Mouse (Mus musculus) Patski (cell line): ENCODE measurements at regions not wholly inside any gene's neighbourhood (a gene's known extent, or its start where the extent isn't known, plus 50 kb on each side); places are given as distances from the start of the nearest gene placed in this dataset.

Source experiments
- ATAC-seq: fragments of 100-300 bp; one replicate; pipeline ENCODE4 v1.8.0; 2021
- CTCF ChIA-PET: fragments of 350-600 bp; sonication (Branson Sonifier 250); formaldehyde crosslinking; loops from one replicate; lab custom pipeline; 2022; ENCODE audit warnings: inconsistent platforms; lab: Charles Lee
- POLR2A ChIA-PET: fragments of 350-600 bp; sonication (Branson Sonifier 250); formaldehyde crosslinking; loops from one replicate; lab custom pipeline; 2022; ENCODE audit warnings: antibody characterized with exemption, inconsistent platforms; lab: Charles Lee
- DNase-seq: peaks from one replicate; pipeline ENCODE4 v3.0.0-alpha.2; 2011; ENCODE audit warnings: low read depth, low spot score
- H3K27me3 ChIP-seq: fragments of 371-371 bp; one replicate; pipeline ENCODE4 v1.5.1; 2021
- CTCF ChIP-seq: fragments of 100-300 bp; IDR thresholded peaks from one replicate; pipeline ENCODE4 v1.5.1; 2021
- in situ Hi-C: fragments of 300-500 bp; cut with MboI; formaldehyde crosslinking; loops from 3 replicates; pipeline ENCODE4 v1.11.1; 2018; ENCODE audit warnings: low pct_unique_long_range_greater_than_20kb, mixed read lengths

GRCm38 (mm10) chr14:55301996-55302395, 80.2 kb downstream of the Dhrs2 start:
- no peak for ATAC-seq
- ChIA-PET CTCF (no interaction called here), POLR2A (no interaction called here)
- in situ Hi-C loops: no loop called here
- H3K27me3 ChIP-seq: peaks cover 25% of the 10 kb centered on the region
- TF ChIP-seq CTCF: no peak
- no peak for DNase-seq

- H3K27me3 ChIP-seq: peaks cover 13% of the 10 kb centered on the region
- in situ Hi-C loops: no loop called here
- DNase-seq (no peak), ATAC-seq (no peak)
- POLR2A ChIA-PET: no interaction called here
- TF ChIP-seq CTCF: no peak
- CTCF ChIA-PET: no interaction called here
Measured at GRCm38 (mm10) chr14:55313615-55314014, 91.8 kb downstream of the Dhrs2 start.

GRCm38 (mm10) chr14:55323897-55324296, 102.1 kb downstream of the Dhrs2 start:
- POLR2A ChIA-PET: no interaction called here
- H3K27me3 ChIP-seq: peaks cover 38% of the 10 kb centered on the region
- TF ChIP-seq CTCF: no peak
- DNase-seq (no peak), ATAC-seq (no peak)
- CTCF ChIA-PET: no interaction called here
- in situ Hi-C loops: no loop called here

- ATAC-seq (no peak), DNase-seq (no peak)
- no peak for TF ChIP-seq CTCF
- POLR2A ChIA-PET: no interaction called here
- in situ Hi-C loops: no loop called here
- peaks cover 40% of the 10 kb centered on the region for H3K27me3 ChIP-seq
- CTCF ChIA-PET: no interaction called here
Measured at GRCm38 (mm10) chr14:55324335-55324734, 102.5 kb downstream of the Dhrs2 start.

GRCm38 (mm10) chr14:55333812-55334211, 112.0 kb downstream of the Dhrs2 start:
- no peak for TF ChIP-seq CTCF

GRCm38 (mm10) chr14:55334305-55334704, 112.5 kb downstream of the Dhrs2 start:
- DNase-seq (no peak), ATAC-seq (no peak)
- in situ Hi-C loops: no loop called here
- ChIA-PET POLR2A (no interaction called here), CTCF (no interaction called here)
- no peak for TF ChIP-seq CTCF
- peaks cover 46% of the 10 kb centered on the region for H3K27me3 ChIP-seq

More at GRCm38 (mm10) chr14:55333812-55334211, 112.0 kb downstream of the Dhrs2 start:
- ATAC-seq: no peak
- peaks cover 44% of the 10 kb centered on the region for H3K27me3 ChIP-seq
- in situ Hi-C loops: no loop called here
- CTCF ChIA-PET: no interaction called here
- POLR2A ChIA-PET: no interaction called here
- no peak for DNase-seq

- POLR2A ChIA-PET: no interaction called here
- DNase-seq (no peak), ATAC-seq (no peak)
- CTCF ChIA-PET: no interaction called here
- no peak for TF ChIP-seq CTCF
- peaks cover 38% of the 10 kb centered on the region for H3K27me3 ChIP-seq
- in situ Hi-C loops: no loop called here
Measured at GRCm38 (mm10) chr14:55335586-55335985, 113.8 kb downstream of the Dhrs2 start.

GRCm38 (mm10) chr14:55336451-55337195, 114.8 kb downstream of the Dhrs2 start:
- DNase-seq (no peak), ATAC-seq (no peak)
- H3K27me3 ChIP-seq: peaks cover 30% of the 10 kb centered on the region
- POLR2A ChIA-PET: no interaction called here
- TF ChIP-seq CTCF: no peak
- in situ Hi-C loops: no loop called here
- CTCF ChIA-PET: interaction anchor here (1.2 kb wide), 1 partner anchor 10 kb away, joined by 3 read pairs; no protein-coding TSS in a partner anchor

GRCm38 (mm10) chr14:55338010-55338409, 116.2 kb downstream of the Dhrs2 start:
- in situ Hi-C loops: no loop called here
- CTCF ChIA-PET: interaction anchor here (1.2 kb wide), 1 partner anchor 11 kb away, joined by 3 read pairs; no protein-coding TSS in a partner anchor
- POLR2A ChIA-PET: no interaction called here
- no peak for TF ChIP-seq CTCF
- no peak for ATAC-seq
- peaks cover 22% of the 10 kb centered on the region for H3K27me3 ChIP-seq
- no peak for DNase-seq

GRCm38 (mm10) chr14:55338500-55338899, 116.7 kb downstream of the Dhrs2 start:
- no peak for TF ChIP-seq CTCF
- ChIA-PET POLR2A (no interaction called here), CTCF (no interaction called here)
- H3K27me3 ChIP-seq: peaks cover 22% of the 10 kb centered on the region
- DNase-seq: no peak
- no peak for ATAC-seq
- in situ Hi-C loops: no loop called here

GRCm38 (mm10) chr14:55339036-55339614, 117.3 kb downstream of the Dhrs2 start:
- ChIA-PET POLR2A (interaction anchor here (0.9 kb wide), 1 partner anchor 100 kb away, joined by 3 read pairs; no protein-coding TSS in a partner anchor), CTCF (interaction anchor here (0.7 kb wide), 1 partner anchor 30 kb away, joined by 3 read pairs; no protein-coding TSS in a partner anchor)
- ATAC-seq (no peak), DNase-seq (no peak)
- peaks cover 22% of the 10 kb centered on the region for H3K27me3 ChIP-seq
- TF ChIP-seq CTCF: no peak
- in situ Hi-C loops: no loop called here
